Mouse (Mus musculus): ENCODE measurements around the gene Ublcp1. TPM values are rescaled to one million over a fixed set of nuclear protein-coding genes. Genes with fewer than 3 reads are reported as not detected.

The Ublcp1 gene
- polyA plus RNA-seq, 1 experiment from 2014 or later, result 58.4 TPM

GRCm38 (mm10) chr11:44512044-44513025 is 42.0 kb upstream of the Ublcp1 start:
- Histone ChIP-seq H3K4me2 (no peak overlapping the region), H3K4me3 (ENCODE audit: low read depth, low read length) (no peak overlapping the region), H3K4me1 (ENCODE audit: control insufficient read depth, insufficient read depth, low read length) (no peaks in the 10 kb centered on the region), H3K36me3 (ENCODE audit: control insufficient read depth, insufficient read depth, low read length) (no peaks in the 10 kb centered on the region), H3K9me3 (replicated peaks; ENCODE audit: control insufficient read depth, low read length) (no peaks in the 10 kb centered on the region), H3K27ac (ENCODE audit: low read depth, low read length) (peak overlapping the region; percentile 67), H3K9ac (ENCODE audit: low read depth, low read length) (no peak overlapping the region), H3K27me3 (ENCODE audit: control insufficient read depth, insufficient read depth, low read length) (no peaks in the 10 kb centered on the region)
- ATAC-seq (replicated peaks; ENCODE audit: insufficient number of reproducible peaks, low FRiP score, low TSS enrichment), result no peak; the same call in 1 of the 2 replicates
- 68% methylated on average over 14 of the region's 14 CpGs for WGBS (ENCODE audit: insufficient replicate concordance)

- Histone ChIP-seq H3K36me3 (ENCODE audit: control insufficient read depth, insufficient read depth, low read length) (no peaks in the 10 kb centered on the region), H3K27ac (ENCODE audit: low read depth, low read length) (no peak overlapping the region), H3K4me1 (ENCODE audit: control insufficient read depth, insufficient read depth, low read length) (no peaks in the 10 kb centered on the region), H3K27me3 (ENCODE audit: control insufficient read depth, insufficient read depth, low read length) (no peaks in the 10 kb centered on the region), H3K9ac (ENCODE audit: low read depth, low read length) (no peak overlapping the region), H3K9me3 (replicated peaks; ENCODE audit: control insufficient read depth, low read length) (no peaks in the 10 kb centered on the region), H3K4me3 (ENCODE audit: low read depth, low read length) (no peak overlapping the region), H3K4me2 (no peak overlapping the region)
- no peak for ATAC-seq (replicated peaks; ENCODE audit: insufficient number of reproducible peaks, low FRiP score, low TSS enrichment)
- WGBS (ENCODE audit: insufficient replicate concordance), result 87% methylated on average over 7 of the region's 7 CpGs
Measured at GRCm38 (mm10) chr11:44510371-44510770, 40.1 kb upstream of the Ublcp1 start.

GRCm38 (mm10) chr11:44509906-44510305 is 39.6 kb upstream of the Ublcp1 start:
- Histone ChIP-seq H3K36me3 (ENCODE audit: control insufficient read depth, insufficient read depth, low read length) (no peaks in the 10 kb centered on the region), H3K9ac (ENCODE audit: low read depth, low read length) (no peak overlapping the region), H3K27me3 (ENCODE audit: control insufficient read depth, insufficient read depth, low read length) (no peaks in the 10 kb centered on the region), H3K9me3 (replicated peaks; ENCODE audit: control insufficient read depth, low read length) (no peaks in the 10 kb centered on the region), H3K27ac (ENCODE audit: low read depth, low read length) (no peak overlapping the region), H3K4me3 (ENCODE audit: low read depth, low read length) (no peak overlapping the region), H3K4me1 (ENCODE audit: control insufficient read depth, insufficient read depth, low read length) (no peaks in the 10 kb centered on the region), H3K4me2 (no peak overlapping the region)
- WGBS (ENCODE audit: insufficient replicate concordance), result 72% methylated on average over 2 of the region's 2 CpGs
- no peak for ATAC-seq (replicated peaks; ENCODE audit: insufficient number of reproducible peaks, low FRiP score, low TSS enrichment)

- H3K27me3 ChIP-seq (ENCODE audit: control insufficient read depth, insufficient read depth, low read length), result no peaks in the 10 kb centered on the region
- no peak overlapping the region for H3K4me3 ChIP-seq (ENCODE audit: low read depth, low read length)
- peak; percentile 88 for ATAC-seq (replicated peaks; ENCODE audit: insufficient number of reproducible peaks, low FRiP score, low TSS enrichment)
- 42% methylated on average over 4 of the region's 4 CpGs for WGBS (ENCODE audit: insufficient replicate concordance)
- no peaks in the 10 kb centered on the region for H3K36me3 ChIP-seq (ENCODE audit: control insufficient read depth, insufficient read depth, low read length)
- no peaks in the 10 kb centered on the region for H3K4me1 ChIP-seq (ENCODE audit: control insufficient read depth, insufficient read depth, low read length)
- H3K4me2 ChIP-seq, result no peak overlapping the region; the same call in 1 of the 2 replicates
- no peaks in the 10 kb centered on the region for H3K9me3 ChIP-seq (replicated peaks; ENCODE audit: control insufficient read depth, low read length)
- peak overlapping the region; percentile 76 for H3K27ac ChIP-seq (ENCODE audit: low read depth, low read length)
- no peak overlapping the region for H3K9ac ChIP-seq (ENCODE audit: low read depth, low read length)
Measured at GRCm38 (mm10) chr11:44508876-44509275, 38.6 kb upstream of the Ublcp1 start.

GRCm38 (mm10) chr11:44504761-44505160 is 34.5 kb upstream of the Ublcp1 start:
- WGBS (ENCODE audit: insufficient replicate concordance), result 82% methylated on average over 3 of the region's 3 CpGs
- Histone ChIP-seq H3K9me3 (replicated peaks; ENCODE audit: control insufficient read depth, low read length) (no peaks in the 10 kb centered on the region), H3K4me1 (ENCODE audit: control insufficient read depth, insufficient read depth, low read length) (no peaks in the 10 kb centered on the region), H3K27me3 (ENCODE audit: control insufficient read depth, insufficient read depth, low read length) (no peaks in the 10 kb centered on the region), H3K9ac (ENCODE audit: low read depth, low read length) (no peak overlapping the region), H3K4me3 (ENCODE audit: low read depth, low read length) (no peak overlapping the region), H3K4me2 (no peak overlapping the region), H3K27ac (ENCODE audit: low read depth, low read length) (no peak overlapping the region), H3K36me3 (ENCODE audit: control insufficient read depth, insufficient read depth, low read length) (no peaks in the 10 kb centered on the region)
- no peak for ATAC-seq (replicated peaks; ENCODE audit: insufficient number of reproducible peaks, low FRiP score, low TSS enrichment)

- 84% methylated on average over 7 of the region's 7 CpGs for WGBS (ENCODE audit: insufficient replicate concordance)
- H3K4me2 ChIP-seq, result no peak overlapping the region
- no peak for ATAC-seq (replicated peaks; ENCODE audit: insufficient number of reproducible peaks, low FRiP score, low TSS enrichment)
- no peak overlapping the region for H3K27ac ChIP-seq (ENCODE audit: low read depth, low read length)
- no peaks in the 10 kb centered on the region for H3K27me3 ChIP-seq (ENCODE audit: control insufficient read depth, insufficient read depth, low read length)
- no peak overlapping the region for H3K9ac ChIP-seq (ENCODE audit: low read depth, low read length)
- H3K4me1 ChIP-seq (ENCODE audit: control insufficient read depth, insufficient read depth, low read length), result no peaks in the 10 kb centered on the region
- H3K4me3 ChIP-seq (ENCODE audit: low read depth, low read length), result no peak overlapping the region
- H3K36me3 ChIP-seq (ENCODE audit: control insufficient read depth, insufficient read depth, low read length), result no peaks in the 10 kb centered on the region
- no peaks in the 10 kb centered on the region for H3K9me3 ChIP-seq (replicated peaks; ENCODE audit: control insufficient read depth, low read length)
Measured at GRCm38 (mm10) chr11:44504146-44504545, 33.8 kb upstream of the Ublcp1 start.

GRCm38 (mm10) chr11:44502931-44503330 is 32.6 kb upstream of the Ublcp1 start:
- no peak for ATAC-seq (replicated peaks; ENCODE audit: insufficient number of reproducible peaks, low FRiP score, low TSS enrichment)
- no peaks in the 10 kb centered on the region for H3K36me3 ChIP-seq (ENCODE audit: control insufficient read depth, insufficient read depth, low read length)
- no peak overlapping the region for H3K4me2 ChIP-seq
- WGBS (ENCODE audit: insufficient replicate concordance), result 53% methylated on average over 5 of the region's 5 CpGs
- H3K27me3 ChIP-seq (ENCODE audit: control insufficient read depth, insufficient read depth, low read length), result no peaks in the 10 kb centered on the region
- H3K9ac ChIP-seq (ENCODE audit: low read depth, low read length), result no peak overlapping the region
- peaks cover 4% of the 10 kb centered on the region; the same call in 1 of the 2 replicates for H3K4me1 ChIP-seq (ENCODE audit: control insufficient read depth, insufficient read depth, low read length)
- no peak overlapping the region for H3K4me3 ChIP-seq (ENCODE audit: low read depth, low read length)
- no peaks in the 10 kb centered on the region for H3K9me3 ChIP-seq (replicated peaks; ENCODE audit: control insufficient read depth, low read length)
- no peak overlapping the region for H3K27ac ChIP-seq (ENCODE audit: low read depth, low read length)

- Histone ChIP-seq H3K4me1 (ENCODE audit: control insufficient read depth, insufficient read depth, low read length) (peaks cover 4% of the 10 kb centered on the region; the same call in 1 of the 2 replicates), H3K9ac (ENCODE audit: low read depth, low read length) (no peak overlapping the region), H3K36me3 (ENCODE audit: control insufficient read depth, insufficient read depth, low read length) (no peaks in the 10 kb centered on the region), H3K27ac (ENCODE audit: low read depth, low read length) (no peak overlapping the region), H3K9me3 (replicated peaks; ENCODE audit: control insufficient read depth, low read length) (no peaks in the 10 kb centered on the region), H3K4me3 (ENCODE audit: low read depth, low read length) (no peak overlapping the region), H3K27me3 (ENCODE audit: control insufficient read depth, insufficient read depth, low read length) (no peaks in the 10 kb centered on the region), H3K4me2 (no peak overlapping the region)
- WGBS (ENCODE audit: insufficient replicate concordance), result 78% methylated on average over 2 of the region's 2 CpGs
- no peak for ATAC-seq (replicated peaks; ENCODE audit: insufficient number of reproducible peaks, low FRiP score, low TSS enrichment)
Measured at GRCm38 (mm10) chr11:44501477-44501876, 31.2 kb upstream of the Ublcp1 start.

Measured in heart, embryonic 11.5 days (tissue).